Mouse (Mus musculus) granulocyte monocyte progenitor cell, adult 5-6 weeks (primary cell): ENCODE measurements around the gene Nme8. TPM values are rescaled to one million over a fixed set of nuclear protein-coding genes. Genes with fewer than 3 reads are reported as not detected.
A peak's percentile ranks its signal among the peaks of the same experiment; 100 is the strongest.

ENCODE experiments used
- ATAC-seq: replicated peaks from 2 replicates; pipeline ENCODE4 v1.8.0; 2016; ENCODE audit warnings: mild to moderate bottlenecking, moderate TSS enrichment, inconsistent platforms; ENCODE audit not compliant: poor library complexity, severe bottlenecking
- total RNA-seq, 2 experiments: library from RNA; stranded (forward) in 1 of 2; stranded (reverse) in 1 of 2; fragments of 200-712, 200-1000 nt in 1 of 2; fragments of >200 nt in 1 of 2; fragmentation: Nextera tagmentation in 1 of 2; gene quantifications; 2 replicates each; pipeline ENCODE4 v1.2.3; 2014 to 2017

Gene Nme8
- total RNA-seq (2014; fragmentation: Nextera tagmentation) (not detected in 2 replicates), total RNA-seq (2017) (not detected in 2 replicates)

- 0 out of 2 replicates have a peak, but pooled peaks have one; percentile 18 for ATAC-seq
Observed at GRCm38 (mm10) chr13:19697790-19698189, at the start of gene Nme8. Gene Nme8 (minus strand): TSS chr13:19697794.

GRCm38 (mm10) chr13:19745741-19746140, 48.1 kb upstream of the Nme8 start:
- no peak for ATAC-seq

DNA sequence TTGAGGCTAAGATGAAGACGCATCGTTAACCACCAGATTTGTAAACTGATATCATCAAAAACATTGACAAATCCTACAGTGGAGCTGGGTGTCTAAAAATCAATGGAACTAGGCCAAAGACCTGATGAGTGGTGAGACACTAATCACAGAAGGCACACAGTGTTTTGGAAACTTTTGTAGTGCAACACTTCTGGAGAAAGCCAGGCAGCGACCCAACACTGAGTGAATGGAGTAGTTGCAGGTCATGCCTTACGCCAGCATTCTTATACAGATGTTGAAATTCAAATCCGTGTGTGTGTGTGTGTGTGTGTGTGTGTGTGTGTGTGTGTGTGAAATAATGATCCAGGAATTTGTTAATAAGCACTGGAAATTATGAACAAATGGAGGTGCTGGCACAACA, 46.9 kb upstream of the Nme8 start:
- ATAC-seq: no peak

DNA sequence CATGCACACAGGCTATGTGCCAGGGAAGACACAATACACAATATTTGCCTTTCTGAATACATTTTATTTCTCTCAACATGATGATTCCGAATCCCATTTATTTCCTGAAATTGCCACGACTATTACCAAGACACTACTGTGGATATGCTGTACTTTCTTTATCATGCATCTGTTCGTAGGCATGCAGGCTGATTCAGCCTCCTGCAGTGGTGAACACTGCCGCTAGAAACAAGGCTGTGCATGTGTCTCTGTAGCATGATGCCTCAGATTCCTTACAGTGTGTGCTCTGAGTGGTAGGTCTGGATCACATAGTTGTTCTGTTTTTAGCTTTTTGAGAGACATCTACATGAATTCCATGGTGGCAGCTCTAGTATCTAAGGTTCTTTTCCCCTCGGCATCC, 37.0 kb upstream of the Nme8 start:
- no peak for ATAC-seq

DNA sequence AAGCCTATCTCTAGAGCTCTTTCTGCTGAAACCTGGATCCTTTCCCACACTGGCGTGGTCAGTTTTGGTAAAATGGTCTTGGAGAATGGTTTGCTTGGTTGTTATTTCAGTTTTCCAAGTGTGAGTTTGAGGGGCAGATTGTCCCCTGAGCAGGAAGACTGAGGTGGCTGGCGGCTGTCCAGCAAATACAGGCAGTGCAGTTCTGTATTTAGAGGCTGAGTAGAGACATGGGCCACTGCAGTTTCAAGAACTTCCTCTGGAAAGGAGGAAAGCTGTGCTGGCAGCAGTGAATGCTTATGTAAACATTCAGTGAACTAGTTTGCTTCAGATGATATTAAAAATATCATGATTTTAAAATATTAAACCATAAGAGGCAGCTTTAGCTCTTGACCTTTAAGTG, 33.2 kb upstream of the Nme8 start:
- ATAC-seq: peak; percentile 52

DNA sequence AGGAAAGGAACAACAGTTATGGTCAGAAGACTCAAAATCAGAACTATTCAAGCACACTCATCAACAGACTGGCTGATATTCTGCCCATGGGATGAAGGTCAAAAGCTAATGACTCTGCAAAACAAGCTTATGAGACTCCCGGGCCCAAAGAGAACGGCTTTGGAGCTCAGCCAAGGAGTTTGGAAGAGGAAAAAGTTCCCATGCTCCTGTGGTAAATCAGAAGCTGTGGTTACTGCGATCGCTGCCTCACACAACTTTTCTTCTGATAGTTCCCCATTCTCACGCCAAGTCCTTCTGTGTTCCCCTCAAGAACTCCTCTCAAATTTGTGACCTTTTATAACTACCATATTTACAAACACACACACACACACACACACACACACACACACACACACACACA, 21.4 kb upstream of the Nme8 start:
- ATAC-seq: peak; percentile 65; the same call in 1 of the 2 replicates

DNA sequence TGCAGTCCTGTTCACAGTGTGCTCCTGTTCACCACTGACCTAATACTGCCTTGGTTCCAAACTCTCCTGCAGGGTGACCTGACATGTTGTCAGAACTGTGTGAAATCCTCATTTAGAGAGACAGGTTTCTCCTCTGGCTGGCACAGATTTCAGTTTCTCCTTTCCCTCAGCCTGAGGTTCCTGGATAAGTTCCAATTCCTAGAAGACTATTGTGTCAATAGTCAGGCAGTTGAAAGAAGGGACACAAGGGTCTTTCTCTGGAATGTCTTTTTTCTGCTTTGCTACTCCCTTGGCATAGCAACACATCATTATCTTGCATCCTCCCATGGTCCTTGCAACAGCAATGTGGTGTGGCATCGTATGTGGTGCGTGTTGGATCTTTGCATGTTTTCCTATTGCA, 19.6 kb upstream of the Nme8 start:
- no peak for ATAC-seq

- ATAC-seq: no peak
Observed at GRCm38 (mm10) chr13:19703806-19704205, 6.2 kb upstream of the Nme8 start.

GRCm38 (mm10) chr13:19701443-19702078, 4.0 kb upstream of the Nme8 start:
- ATAC-seq: no peak

GRCm38 (mm10) chr13:19700733-19701442, 3.3 kb upstream of the Nme8 start:
- ATAC-seq: peak; percentile 75

- ATAC-seq: peak; percentile 77
Observed at GRCm38 (mm10) chr13:19698524-19699173, 1.1 kb upstream of the Nme8 start.

- ATAC-seq: peak; percentile 53
Observed at GRCm38 (mm10) chr13:19690417-19690816, 7.2 kb downstream of the Nme8 start.

- peak; percentile 95 for ATAC-seq
Observed at GRCm38 (mm10) chr13:19689971-19690370, 7.6 kb downstream of the Nme8 start.

DNA sequence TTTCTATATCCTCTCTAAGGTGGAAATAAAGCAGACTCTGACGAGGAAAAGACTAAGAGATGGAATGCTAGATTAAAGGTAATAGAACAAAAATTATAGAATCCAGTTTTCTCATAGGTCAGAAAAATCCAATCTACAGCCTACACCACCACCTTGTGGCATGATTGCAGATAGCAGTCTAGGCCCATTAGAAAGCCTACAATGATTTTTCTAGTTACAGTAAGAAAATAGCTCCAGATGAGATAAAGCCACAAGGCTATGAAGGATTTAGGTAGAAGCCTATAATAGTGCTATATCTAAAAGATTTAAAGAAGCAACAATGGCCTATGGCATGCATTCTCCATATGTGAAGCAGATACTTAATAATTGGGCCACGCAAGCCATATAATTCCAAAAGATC, 13.6 kb downstream of the Nme8 start:
- ATAC-seq: peak; percentile 52; the same call in 1 of the 2 replicates

DNA sequence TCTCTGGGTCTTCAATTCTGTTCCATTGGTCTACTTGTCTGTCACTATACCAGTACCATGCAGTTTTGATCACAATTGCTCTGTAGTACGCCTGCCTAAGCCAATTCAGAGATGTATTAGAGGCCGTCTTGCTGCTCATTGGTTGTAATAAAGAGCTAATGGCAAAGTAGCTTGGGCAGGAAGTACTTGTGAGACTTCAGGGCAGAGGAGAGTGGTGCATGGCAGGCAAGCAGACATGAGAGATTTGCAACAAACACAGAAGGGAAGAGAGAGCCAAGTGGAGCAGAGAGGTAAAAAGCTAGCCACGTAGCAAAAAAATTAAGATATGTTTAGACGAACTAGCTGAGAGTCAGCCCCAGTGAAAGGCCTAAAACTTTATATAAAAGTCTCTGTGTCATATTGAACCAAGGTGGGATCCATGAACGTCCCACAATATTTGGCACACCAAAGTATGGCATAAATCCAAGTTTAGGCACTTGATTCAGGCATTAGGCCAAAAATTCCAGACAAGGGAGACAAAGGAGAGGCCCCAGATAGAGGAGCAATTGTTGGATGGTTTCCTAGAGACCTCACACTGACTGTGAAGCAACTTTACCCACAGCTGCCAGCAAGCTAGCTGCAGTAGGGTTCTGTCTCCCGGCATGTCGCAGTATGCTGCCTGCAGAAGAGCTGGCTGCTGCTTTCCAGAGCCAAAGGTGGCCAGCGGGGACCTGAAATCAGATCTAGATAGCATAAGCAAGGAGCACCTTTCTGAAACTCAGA, 14.5 kb downstream of the Nme8 start:
- no peak for ATAC-seq

- ATAC-seq: no peak
Observed at GRCm38 (mm10) chr13:19674601-19675000, 23.0 kb downstream of the Nme8 start.

GRCm38 (mm10) chr13:19674025-19674424, 23.6 kb downstream of the Nme8 start:
- ATAC-seq: no peak

DNA sequence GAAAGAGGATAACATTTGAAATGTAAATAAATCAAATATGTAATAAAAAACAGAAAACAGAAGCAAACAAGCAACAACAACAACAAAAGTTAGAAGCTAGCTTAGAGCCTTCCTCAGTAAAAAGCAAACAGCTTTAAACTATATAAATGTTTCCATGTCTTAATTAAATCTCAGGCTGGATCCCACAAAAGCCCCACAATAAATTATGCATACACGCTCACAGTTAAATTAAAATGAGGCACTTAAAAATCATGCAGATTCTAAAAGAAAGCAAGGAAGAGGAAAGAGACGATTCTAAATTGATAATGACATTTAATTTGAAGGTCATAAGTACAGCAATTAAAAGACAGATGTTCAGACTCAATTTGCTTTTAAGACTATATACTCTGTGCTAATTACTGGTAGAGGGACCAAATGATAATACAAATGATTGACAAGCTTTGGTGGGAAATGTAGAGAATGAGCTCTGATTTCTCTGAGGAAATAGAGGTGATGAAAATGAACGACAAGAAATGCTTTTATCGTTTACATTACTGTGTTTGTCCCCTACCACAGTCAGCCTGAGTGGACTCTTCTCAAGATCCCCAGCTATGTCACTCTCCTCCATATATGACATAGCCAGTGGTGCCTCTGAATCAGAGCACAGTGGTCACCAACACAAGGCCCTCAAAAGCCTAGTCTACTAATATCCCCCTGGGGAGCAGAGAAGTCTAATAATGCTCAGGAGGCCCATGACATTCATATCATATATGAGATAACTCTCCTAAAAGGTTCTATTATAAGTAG, 29.0 kb downstream of the Nme8 start:
- no peak for ATAC-seq

GRCm38 (mm10) chr13:19652405-19652804, 45.2 kb downstream of the Nme8 start:
- no peak for ATAC-seq

DNA sequence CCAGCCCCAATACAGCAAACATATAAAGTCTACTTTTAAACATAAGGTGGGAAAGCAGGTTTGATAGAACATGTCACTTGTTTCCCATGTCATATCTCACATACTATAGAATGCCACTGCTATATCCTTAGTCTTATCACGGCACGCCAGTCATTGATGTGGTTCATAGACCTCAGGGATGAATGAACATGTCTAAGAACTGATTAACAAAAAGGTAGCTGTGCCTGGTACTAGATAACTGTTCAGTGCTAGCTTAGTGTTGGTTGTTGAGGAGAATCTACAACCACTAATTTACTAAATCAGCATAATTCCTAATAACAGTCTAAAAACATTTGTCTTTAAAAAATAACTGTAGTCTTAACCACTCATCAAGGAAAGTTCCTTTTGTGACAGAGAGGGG, 47.8 kb downstream of the Nme8 start:
- no peak for ATAC-seq
